Mouse (Mus musculus) hematopoietic stem cell, adult 5-6 weeks (primary cell): ENCODE measurements around the gene Obp1a. TPM values are rescaled to one million over a fixed set of nuclear protein-coding genes. Genes with fewer than 3 reads are reported as not detected.

ENCODE experiments used
- ATAC-seq, 2 experiments: fragments of 125-278 bp in 1 of 2; replicated peaks in 1 of 2; 2 replicates each; pipeline ENCODE4 v1.8.0; 2016 to 2017; ENCODE audit warnings: inconsistent platforms in 2 of 2, mild to moderate bottlenecking in 2 of 2, moderate number of reproducible peaks in 2 of 2, low read depth in 1 of 2, moderate TSS enrichment in 1 of 2; ENCODE audit not compliant: low FRiP score in 2 of 2, poor library complexity in 2 of 2, severe bottlenecking in 2 of 2, insufficient read depth in 1 of 2, low TSS enrichment in 1 of 2
- total RNA-seq: library from RNA; stranded (forward); fragments of 172-1452, 232-1000 nt; gene quantifications from 2 replicates; pipeline ENCODE4 v1.2.3, GENCODE M21; 2017

Obp1a gene
- not detected in 2 replicates for total RNA-seq

GRCm38 (mm10) chrX:78091274-78091673 is at the start of gene Obp1a:
Obp1a (minus strand) TSS chrX:78091374.
- ATAC-seq: no peak

DNA sequence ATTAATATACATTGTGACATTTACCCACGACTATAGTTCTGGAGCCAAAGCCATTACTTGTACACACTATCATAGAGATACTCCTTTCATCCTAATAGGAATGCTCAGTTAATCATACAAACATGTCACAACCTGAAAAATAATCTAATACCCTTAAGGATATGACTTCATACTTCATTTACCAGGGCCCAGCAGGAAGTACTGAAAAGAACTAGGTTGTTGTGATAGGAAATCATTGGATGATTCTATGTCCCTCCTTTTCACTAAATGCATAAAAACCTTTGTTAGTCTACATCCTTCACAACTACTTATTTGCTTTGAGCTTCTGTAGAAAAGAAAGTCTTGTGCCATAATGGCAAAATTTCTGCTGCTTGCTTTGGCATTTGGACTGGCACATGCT is 34.0 kb upstream of the Obp1a start, which contains the start of gene Gm5938:
Gene Gm5938, plus strand, starts transcription at position 301 of the 400 bp plus-strand sequence.
- no peak for ATAC-seq

Other genes with a start within 250 kb of the Obp1a start
- gene Pbsn, start 237.8 kb downstream of the Obp1a start, total RNA-seq: not detected in 2 replicates
- gene Gm14744, start 226.6 kb downstream of the Obp1a start, total RNA-seq: not detected in 2 replicates
- not detected in 2 replicates for gene 5430402E10Rik, start 166.3 kb downstream of the Obp1a start, total RNA-seq
- not detected in 2 replicates for gene Gm5938, start 34.1 kb upstream of the Obp1a start, total RNA-seq
- gene Obp1b, start 95.4 kb upstream of the Obp1a start, total RNA-seq: not detected in 2 replicates
- gene Gm14743, start 154.5 kb upstream of the Obp1a start, total RNA-seq: not detected in 2 replicates